Mouse (Mus musculus): ENCODE results near the gene Fbxl21. TPM values are rescaled to one million over a fixed set of nuclear protein-coding genes. Genes with fewer than 3 reads are reported as not detected.

The Fbxl21 gene
- polyA plus RNA-seq, 2 experiments: 0.28 to 1.0 TPM

DNA sequence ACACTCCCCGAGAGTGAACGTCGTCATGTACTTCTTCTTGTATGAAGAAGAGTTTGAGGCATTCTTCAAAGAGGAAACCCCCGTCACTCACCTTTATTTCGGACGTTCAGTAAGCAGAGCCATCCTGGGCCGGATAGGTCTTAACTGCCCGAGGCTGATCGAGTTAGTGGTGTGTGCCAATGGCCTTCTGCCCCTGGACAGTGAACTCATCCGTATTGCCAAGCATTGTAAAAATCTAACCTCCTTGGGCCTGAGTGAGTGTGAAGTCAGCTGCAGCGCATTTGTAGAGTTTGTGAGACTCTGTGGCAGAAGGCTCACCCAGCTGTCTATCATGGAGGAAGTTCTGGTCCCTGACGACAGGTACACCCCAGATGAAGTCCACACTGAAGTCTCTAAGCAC, 14.8 kb downstream of the Fbxl21 start:
- H3K9ac ChIP-seq (replicated peaks): no peak overlapping the region
- no peak overlapping the region for H3K27ac ChIP-seq
- no peak overlapping the region for H3K4me2 ChIP-seq (ENCODE audit: low read depth)
- WGBS (ENCODE audit: insufficient replicate concordance): 66% methylated on average over 12 of the region's 12 CpGs
- no peaks in the 10 kb centered on the region for H3K27me3 ChIP-seq (ENCODE audit: control insufficient read depth, insufficient read depth, low read length)
- DNase-seq (ENCODE audit: low read depth in 3 of 3, low spot score in 3 of 3): no peak
- no peak for ATAC-seq (ENCODE audit: insufficient read depth)
- no peak for TF ChIP-seq CTCF (IDR thresholded peaks at IDR 0.05; ENCODE audit: low read depth)
- H3K9me3 ChIP-seq (ENCODE audit: control insufficient read depth, low read length): no peaks in the 10 kb centered on the region
- no peaks in the 10 kb centered on the region for H3K4me1 ChIP-seq (replicated peaks; ENCODE audit: control insufficient read depth in 2 of 2, insufficient read depth in 2 of 2, low read length in 1 of 2)
- no peak overlapping the region for H3K4me3 ChIP-seq (ENCODE audit: insufficient read depth in 1 of 2, low read depth in 2 of 2, low read length in 2 of 2)
- H3K36me3 ChIP-seq (replicated peaks; ENCODE audit: control insufficient read depth, insufficient read depth, low read depth): no peaks in the 10 kb centered on the region

DNA sequence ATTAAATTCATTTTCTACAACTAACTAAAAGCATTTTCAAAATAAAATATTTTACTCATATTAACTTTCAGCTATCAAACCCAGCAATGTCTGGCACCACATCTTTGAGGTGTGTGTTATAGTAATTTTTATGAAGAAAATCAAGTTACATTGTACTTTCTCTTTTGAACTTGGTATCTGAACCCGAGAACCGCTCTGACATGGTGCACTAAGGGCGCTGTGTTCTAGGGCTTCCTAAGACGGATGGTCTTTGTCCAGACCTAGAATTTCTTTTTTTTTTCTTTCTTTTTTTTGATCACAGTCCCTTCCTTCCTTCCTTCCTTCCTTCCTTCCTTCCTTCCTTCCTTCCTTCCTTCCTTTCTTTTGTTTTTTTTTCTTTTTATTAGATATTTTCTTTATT, 17.6 kb downstream of the Fbxl21 start:
- Histone ChIP-seq H3K27me3 (ENCODE audit: control insufficient read depth, insufficient read depth, low read length) (no peaks in the 10 kb centered on the region), H3K4me2 (ENCODE audit: low read depth) (no peak overlapping the region), H3K9ac (replicated peaks) (no peak overlapping the region), H3K27ac (no peak overlapping the region), H3K4me1 (replicated peaks; ENCODE audit: control insufficient read depth in 2 of 2, insufficient read depth in 2 of 2, low read length in 1 of 2) (no peaks in the 10 kb centered on the region), H3K4me3 (ENCODE audit: insufficient read depth in 1 of 2, low read depth in 2 of 2, low read length in 2 of 2) (no peak overlapping the region), H3K9me3 (ENCODE audit: control insufficient read depth, low read length) (no peaks in the 10 kb centered on the region), H3K36me3 (replicated peaks; ENCODE audit: control insufficient read depth, insufficient read depth, low read depth) (no peaks in the 10 kb centered on the region)
- TF ChIP-seq EP300 (IDR thresholded peaks at IDR 0.05; ENCODE audit: low read depth) (no peak), CTCF (IDR thresholded peaks at IDR 0.05; ENCODE audit: low read depth) (no peak)
- DNase-seq (ENCODE audit: low read depth in 3 of 3, low spot score in 3 of 3) (no peak), ATAC-seq (ENCODE audit: insufficient read depth) (no peak)
- 68% methylated on average over 4 of the region's 4 CpGs for WGBS (ENCODE audit: insufficient replicate concordance)

DNA sequence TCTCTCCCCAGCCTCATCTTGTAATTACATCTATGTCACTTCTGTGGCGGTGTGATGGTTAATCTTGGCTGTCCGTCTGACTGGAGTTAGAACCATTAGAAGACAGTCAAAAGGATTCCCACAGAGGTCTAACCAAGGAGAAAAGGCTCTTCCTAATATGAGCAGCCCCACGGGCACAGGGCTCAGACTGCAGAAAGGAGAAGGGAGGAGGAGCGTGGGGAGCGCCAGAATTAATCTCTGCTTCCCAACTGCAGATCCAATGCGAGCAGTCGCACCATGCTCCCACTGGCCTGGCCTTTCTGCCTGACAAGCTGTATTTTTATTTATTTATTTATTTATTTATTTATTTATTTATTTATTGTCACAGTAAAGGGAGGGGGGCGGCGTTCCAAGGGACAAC, 21.5 kb downstream of the Fbxl21 start:
- ATAC-seq (ENCODE audit: insufficient read depth) (no peak), DNase-seq (ENCODE audit: low read depth in 3 of 3, low spot score in 3 of 3) (no peak)
- Histone ChIP-seq H3K4me1 (replicated peaks; ENCODE audit: control insufficient read depth in 2 of 2, insufficient read depth in 2 of 2, low read length in 1 of 2) (no peaks in the 10 kb centered on the region), H3K9me3 (ENCODE audit: control insufficient read depth, low read length) (no peaks in the 10 kb centered on the region), H3K36me3 (replicated peaks; ENCODE audit: control insufficient read depth, insufficient read depth, low read depth) (no peaks in the 10 kb centered on the region), H3K27me3 (ENCODE audit: control insufficient read depth, insufficient read depth, low read length) (no peaks in the 10 kb centered on the region), H3K27ac (no peak overlapping the region), H3K4me2 (ENCODE audit: low read depth) (no peak overlapping the region), H3K4me3 (ENCODE audit: insufficient read depth in 1 of 2, low read depth in 2 of 2, low read length in 2 of 2) (no peak overlapping the region), H3K9ac (replicated peaks) (no peak overlapping the region)
- no peak for TF ChIP-seq EP300 (IDR thresholded peaks at IDR 0.05; ENCODE audit: low read depth)
- TF ChIP-seq CTCF (IDR thresholded peaks at IDR 0.05; ENCODE audit: low read depth): no peak
- WGBS (ENCODE audit: insufficient replicate concordance): 67% methylated on average over 9 of the region's 9 CpGs

DNA sequence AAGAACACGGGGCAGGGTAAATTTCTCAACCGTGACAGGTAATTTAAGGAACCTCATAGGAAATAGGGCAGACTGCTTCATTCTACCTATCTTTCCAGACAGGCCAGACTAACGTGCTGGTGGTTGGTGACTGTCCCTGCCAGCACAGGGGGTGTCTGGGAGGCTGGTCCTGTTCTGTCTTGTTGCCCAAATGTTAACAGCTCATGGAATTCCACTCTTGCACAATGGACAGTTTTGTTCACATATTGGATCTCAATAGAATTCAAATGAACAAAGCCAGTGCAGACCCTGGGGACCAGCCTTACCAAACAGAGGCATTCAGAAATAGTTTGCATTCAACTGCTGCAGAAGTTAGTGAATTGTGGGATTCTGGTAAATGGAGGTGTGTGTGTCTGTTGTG, 22.7 kb downstream of the Fbxl21 start:
- 43% methylated on average over 3 of the region's 3 CpGs for WGBS (ENCODE audit: insufficient replicate concordance)
- no peak for TF ChIP-seq CTCF (IDR thresholded peaks at IDR 0.05; ENCODE audit: low read depth)
- TF ChIP-seq EP300 (IDR thresholded peaks at IDR 0.05; ENCODE audit: low read depth): no peak

DNA sequence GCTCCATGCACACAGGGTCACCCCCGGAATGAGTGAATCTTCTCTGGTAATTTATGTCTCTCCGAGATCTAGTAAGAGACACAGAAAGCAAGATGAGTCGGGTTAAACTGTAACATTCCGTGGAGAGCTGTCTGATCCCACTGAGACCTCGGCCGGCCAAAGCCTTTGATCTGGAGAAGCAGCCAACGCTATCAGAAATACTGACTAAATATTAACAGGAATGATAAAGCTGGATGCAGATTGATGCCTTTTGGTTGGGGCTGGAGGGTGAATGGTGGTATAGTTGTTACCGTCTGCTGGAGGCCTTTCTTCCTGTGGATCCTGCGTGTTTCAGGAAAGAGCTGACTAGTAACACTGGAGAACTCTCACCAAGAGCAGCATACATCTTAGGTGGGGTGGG, 26.1 kb downstream of the Fbxl21 start, which contains the start of gene Lect2:
Lect2 (minus strand) TSS at position 102 of the 400 bp plus-strand sequence.
- Histone ChIP-seq H3K27ac (no peak within 1 kb of the TSS), H3K4me3 (ENCODE audit: insufficient read depth in 1 of 2, low read depth in 2 of 2, low read length in 2 of 2) (peak within 1 kb of the TSS; percentile 23 to 33), H3K4me1 (replicated peaks; ENCODE audit: control insufficient read depth in 2 of 2, insufficient read depth in 2 of 2, low read length in 1 of 2) (peaks cover 0 to 8% of the 10 kb centered on the region in 2 experiments; a peak in 1 of 4 replicates), H3K36me3 (replicated peaks; ENCODE audit: control insufficient read depth, insufficient read depth, low read depth) (no peaks in the 10 kb centered on the region), H3K9ac (replicated peaks) (no peak within 1 kb of the TSS), H3K4me2 (ENCODE audit: low read depth) (peak within 1 kb of the TSS; percentile 37), H3K9me3 (ENCODE audit: control insufficient read depth, low read length) (no peaks in the 10 kb centered on the region), H3K27me3 (ENCODE audit: control insufficient read depth, insufficient read depth, low read length) (no peaks in the 10 kb centered on the region)
- 56% methylated on average over 9 of the region's 9 CpGs for WGBS (ENCODE audit: insufficient replicate concordance)
- ATAC-seq (ENCODE audit: insufficient read depth): no peak
- DNase-seq (ENCODE audit: low read depth in 3 of 3, low spot score in 3 of 3): no peak
- no peak for TF ChIP-seq EP300 (IDR thresholded peaks at IDR 0.05; ENCODE audit: low read depth)
- no peak for TF ChIP-seq CTCF (IDR thresholded peaks at IDR 0.05; ENCODE audit: low read depth)

More for the DNA sequence above, 22.7 kb downstream of the Fbxl21 start:
- H3K27ac ChIP-seq: no peak overlapping the region
- peaks cover 0 to 4% of the 10 kb centered on the region in 2 experiments; a peak in 1 of 4 replicates for H3K4me1 ChIP-seq (replicated peaks; ENCODE audit: control insufficient read depth in 2 of 2, insufficient read depth in 2 of 2, low read length in 1 of 2)
- ATAC-seq (ENCODE audit: insufficient read depth): no peak
- H3K9ac ChIP-seq (replicated peaks): no peak overlapping the region
- no peaks in the 10 kb centered on the region for H3K36me3 ChIP-seq (replicated peaks; ENCODE audit: control insufficient read depth, insufficient read depth, low read depth)
- no peak overlapping the region for H3K4me3 ChIP-seq (ENCODE audit: insufficient read depth in 1 of 2, low read depth in 2 of 2, low read length in 2 of 2)
- H3K4me2 ChIP-seq (ENCODE audit: low read depth): no peak overlapping the region
- no peak for DNase-seq (ENCODE audit: low read depth in 3 of 3, low spot score in 3 of 3)
- H3K9me3 ChIP-seq (ENCODE audit: control insufficient read depth, low read length): no peaks in the 10 kb centered on the region
- no peaks in the 10 kb centered on the region for H3K27me3 ChIP-seq (ENCODE audit: control insufficient read depth, insufficient read depth, low read length)

Measured in liver, embryonic 14.5 days (tissue).